Mouse (Mus musculus): Measurements from ENCODE around the gene Prokr1. TPM values are rescaled to one million over a fixed set of nuclear protein-coding genes. Genes with fewer than 3 reads are reported as not detected.
"Not testable (repeated sequence)": the region's sequence is repeated elsewhere in the genome, so short reads cannot be mapped to it uniquely, and the experiment has no call there.

Gene Prokr1
- polyA plus RNA-seq, 1 experiment: 0.83 TPM

DNA sequence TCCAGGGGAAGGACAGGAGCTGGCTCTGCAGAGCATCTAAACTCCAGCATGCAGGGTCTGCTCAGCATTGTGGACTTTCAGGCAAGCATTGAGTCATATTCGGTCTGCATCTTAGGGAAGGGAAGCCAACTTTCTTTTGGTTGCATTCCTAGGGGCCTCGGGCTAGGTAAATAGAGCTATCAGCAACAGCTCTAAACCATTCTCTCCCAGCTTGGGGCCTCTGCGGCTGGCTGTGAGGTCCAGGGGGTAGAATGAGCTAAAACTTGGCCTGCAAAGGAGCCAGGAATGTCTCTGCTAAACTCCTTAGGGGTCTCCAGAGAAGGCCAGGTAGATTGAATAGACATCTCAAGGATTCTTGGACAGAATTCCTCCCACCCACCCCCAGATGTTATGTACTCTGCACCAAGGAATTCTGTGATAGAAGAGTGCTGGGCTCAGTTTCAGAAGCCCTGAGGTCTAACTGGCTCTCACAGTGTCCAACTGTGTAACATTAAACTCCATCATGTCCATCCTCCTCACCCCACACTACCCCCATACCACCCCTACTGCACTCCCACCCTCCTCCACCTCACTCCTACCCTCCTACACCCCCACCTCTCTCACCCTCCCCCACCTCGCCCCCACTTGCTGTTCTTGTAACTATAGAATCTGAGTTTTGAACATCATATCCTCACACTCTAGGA is 13.8 kb downstream of the Prokr1 start:
- 46% methylated on average over 4 of the region's 4 CpGs for WGBS
- Histone ChIP-seq H3K4me3 (replicated peaks; ENCODE audit: extremely low read depth, low read depth, low read length) (no peak overlapping the region), H3K4me1 (ENCODE audit: control insufficient read depth, insufficient read depth, low read length) (no peaks in the 10 kb centered on the region)
- no peak for TF ChIP-seq CTCF (IDR thresholded peaks at IDR 0.05; ENCODE audit: insufficient read depth, low read length)
- no peak for TF ChIP-seq POLR2A (IDR thresholded peaks at IDR 0.05; ENCODE audit: borderline replicate concordance, extremely low read depth, low read depth, low read length)
- no peak for DNase-seq

DNA sequence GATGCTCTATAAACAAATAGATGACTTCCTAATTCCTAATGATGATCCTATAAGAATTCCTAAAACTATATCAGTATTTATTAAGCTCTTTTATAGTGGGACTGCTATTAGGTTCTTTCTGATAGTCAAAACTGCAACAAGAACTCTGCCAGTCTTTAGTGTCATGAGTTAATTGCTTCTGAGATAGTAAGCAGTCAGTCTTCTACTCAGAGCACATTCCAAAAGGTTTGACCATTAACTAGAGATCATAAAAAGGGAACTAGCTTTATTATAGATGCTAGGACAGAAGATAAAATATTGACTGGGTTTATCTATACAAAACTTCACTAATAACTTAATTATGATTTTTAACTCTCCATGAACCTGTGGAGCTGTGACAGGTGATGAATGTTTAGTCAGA is 18.7 kb downstream of the Prokr1 start:
- not testable (repeated sequence) for H3K4me1 ChIP-seq (ENCODE audit: control insufficient read depth, insufficient read depth, low read length); H3K4me3 ChIP-seq (replicated peaks; ENCODE audit: extremely low read depth, low read depth, low read length); DNase-seq

DNA sequence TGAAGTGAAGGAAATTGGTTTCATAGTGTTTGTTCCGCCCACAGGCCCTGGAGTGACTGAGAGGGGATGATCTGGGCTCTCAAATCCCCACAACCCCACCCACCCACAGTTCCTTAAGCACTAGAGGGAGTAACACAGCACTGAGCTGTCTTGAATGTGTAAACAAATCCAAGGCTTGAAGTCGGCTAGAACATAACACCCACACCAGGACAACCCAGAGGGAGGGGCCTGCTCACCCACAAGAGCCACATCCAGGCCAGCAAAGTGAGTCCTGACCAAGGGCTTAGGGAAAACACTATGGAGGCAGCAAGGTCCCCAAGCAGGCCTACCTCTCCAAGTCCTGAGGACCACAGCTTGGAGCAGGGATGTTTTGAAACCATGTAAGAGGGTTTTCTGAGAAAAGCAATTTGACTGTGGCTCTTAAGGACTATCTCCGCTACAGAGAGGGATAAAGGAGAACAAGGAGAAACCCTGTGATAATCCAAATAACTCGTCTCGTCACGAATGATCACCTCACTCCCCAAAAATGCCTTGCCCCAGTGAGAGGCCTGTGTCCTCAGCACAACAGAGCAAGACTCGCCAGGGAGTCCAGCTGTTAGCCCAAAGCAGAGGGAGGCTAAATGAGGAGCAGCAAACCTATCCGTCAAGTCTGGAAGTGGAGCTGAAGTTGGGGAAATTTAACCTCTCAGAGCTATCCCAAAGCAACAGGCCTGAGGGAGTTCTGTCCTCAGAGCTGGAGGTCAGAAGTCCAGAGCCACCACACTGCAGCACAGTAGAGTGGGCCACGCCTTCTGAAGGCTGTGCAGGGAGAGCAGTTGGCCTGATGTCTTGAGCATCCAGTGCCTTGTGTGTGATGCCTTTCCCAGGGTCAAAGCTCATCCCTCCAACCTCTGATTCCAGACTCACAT is 22.6 kb downstream of the Prokr1 start:
- Histone ChIP-seq H3K4me3 (replicated peaks; ENCODE audit: extremely low read depth, low read depth, low read length) (no peak overlapping the region), H3K4me1 (ENCODE audit: control insufficient read depth, insufficient read depth, low read length) (no peaks in the 10 kb centered on the region)
- 51% methylated on average over 9 of the region's 9 CpGs for WGBS
- no peak for DNase-seq
- TF ChIP-seq CTCF (IDR thresholded peaks at IDR 0.05; ENCODE audit: insufficient read depth, low read length) (no peak), POLR2A (IDR thresholded peaks at IDR 0.05; ENCODE audit: borderline replicate concordance, extremely low read depth, low read depth, low read length) (no peak)

DNA sequence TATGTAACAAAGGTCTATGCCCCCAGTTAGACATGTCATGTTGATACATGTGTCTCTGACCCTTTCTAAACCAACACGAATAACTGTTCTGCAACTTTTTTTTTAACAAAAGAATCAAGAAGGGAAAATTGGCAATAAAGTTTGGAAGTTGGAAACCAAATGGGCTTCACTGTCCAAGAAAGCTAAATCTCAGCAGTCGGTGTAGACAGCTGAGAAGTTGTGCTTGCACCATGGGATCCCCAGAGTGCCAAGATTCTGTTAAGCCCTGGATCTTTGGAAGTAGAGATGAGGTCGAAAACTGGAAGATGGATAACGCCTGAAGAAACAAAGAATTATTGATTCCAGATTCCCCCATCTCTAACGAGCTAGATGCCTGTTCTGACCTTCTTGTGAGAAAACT is 25.4 kb downstream of the Prokr1 start:
- DNase-seq: no peak
- 65% methylated on average over 5 of the region's 5 CpGs for WGBS
- Histone ChIP-seq H3K4me1 (ENCODE audit: control insufficient read depth, insufficient read depth, low read length) (no peaks in the 10 kb centered on the region), H3K4me3 (replicated peaks; ENCODE audit: extremely low read depth, low read depth, low read length) (no peak overlapping the region)
- no peak for TF ChIP-seq POLR2A (IDR thresholded peaks at IDR 0.05; ENCODE audit: borderline replicate concordance, extremely low read depth, low read depth, low read length)
- no peak for TF ChIP-seq CTCF (IDR thresholded peaks at IDR 0.05; ENCODE audit: insufficient read depth, low read length)

DNA sequence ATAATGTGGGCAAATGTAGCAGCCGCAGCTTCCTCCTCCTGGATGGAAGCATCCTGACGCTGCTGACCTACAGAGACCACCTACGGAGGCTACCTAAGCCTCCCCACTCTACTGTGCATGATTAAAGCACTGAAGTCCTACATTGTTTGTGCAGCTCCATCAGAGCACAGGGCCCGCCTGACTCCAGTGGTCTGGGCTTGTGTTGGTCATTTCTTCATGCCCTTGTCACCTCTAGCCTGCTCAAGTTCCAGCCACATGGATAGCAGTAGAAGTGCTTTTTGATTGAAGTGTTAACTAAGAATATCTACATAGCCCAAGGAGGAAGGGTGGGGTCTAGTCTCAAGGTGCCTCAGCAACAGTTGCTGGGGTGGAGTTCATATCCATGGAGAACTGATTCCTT is 26.2 kb downstream of the Prokr1 start:
- DNase-seq: no peak

DNA sequence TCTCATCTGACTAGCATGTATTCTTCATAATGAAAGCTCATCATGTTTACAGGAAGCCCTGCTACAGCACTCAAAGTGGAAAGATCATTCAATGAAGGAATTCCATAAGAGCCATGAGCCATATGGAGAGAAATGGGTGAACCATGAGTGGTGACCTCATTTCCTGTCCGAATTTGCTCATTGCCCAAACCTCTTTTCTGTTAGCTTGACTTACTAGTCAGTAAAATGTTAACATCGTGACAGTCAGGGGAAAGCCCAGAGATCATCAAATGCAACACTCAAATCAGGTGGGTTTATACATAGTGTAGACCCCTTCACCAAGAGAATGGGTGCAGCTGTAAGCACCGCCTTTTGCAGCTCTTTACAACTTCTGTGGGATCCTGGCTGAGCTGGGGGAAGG is 36.8 kb downstream of the Prokr1 start:
- TF ChIP-seq POLR2A (IDR thresholded peaks at IDR 0.05; ENCODE audit: borderline replicate concordance, extremely low read depth, low read depth, low read length) (no peak), CTCF (IDR thresholded peaks at IDR 0.05; ENCODE audit: insufficient read depth, low read length) (no peak)
- Histone ChIP-seq H3K4me1 (ENCODE audit: control insufficient read depth, insufficient read depth, low read length) (no peaks in the 10 kb centered on the region), H3K4me3 (replicated peaks; ENCODE audit: extremely low read depth, low read depth, low read length) (no peak overlapping the region)
- no peak for DNase-seq
- 76% methylated on average over 3 of the region's 3 CpGs for WGBS

More for the DNA sequence above, 26.2 kb downstream of the Prokr1 start:
- Histone ChIP-seq H3K4me1 (ENCODE audit: control insufficient read depth, insufficient read depth, low read length) (no peaks in the 10 kb centered on the region), H3K4me3 (replicated peaks; ENCODE audit: extremely low read depth, low read depth, low read length) (no peak overlapping the region)
- WGBS: 98% methylated on average over 4 of the region's 4 CpGs
- TF ChIP-seq CTCF (IDR thresholded peaks at IDR 0.05; ENCODE audit: insufficient read depth, low read length) (no peak), POLR2A (IDR thresholded peaks at IDR 0.05; ENCODE audit: borderline replicate concordance, extremely low read depth, low read depth, low read length) (no peak)

DNA sequence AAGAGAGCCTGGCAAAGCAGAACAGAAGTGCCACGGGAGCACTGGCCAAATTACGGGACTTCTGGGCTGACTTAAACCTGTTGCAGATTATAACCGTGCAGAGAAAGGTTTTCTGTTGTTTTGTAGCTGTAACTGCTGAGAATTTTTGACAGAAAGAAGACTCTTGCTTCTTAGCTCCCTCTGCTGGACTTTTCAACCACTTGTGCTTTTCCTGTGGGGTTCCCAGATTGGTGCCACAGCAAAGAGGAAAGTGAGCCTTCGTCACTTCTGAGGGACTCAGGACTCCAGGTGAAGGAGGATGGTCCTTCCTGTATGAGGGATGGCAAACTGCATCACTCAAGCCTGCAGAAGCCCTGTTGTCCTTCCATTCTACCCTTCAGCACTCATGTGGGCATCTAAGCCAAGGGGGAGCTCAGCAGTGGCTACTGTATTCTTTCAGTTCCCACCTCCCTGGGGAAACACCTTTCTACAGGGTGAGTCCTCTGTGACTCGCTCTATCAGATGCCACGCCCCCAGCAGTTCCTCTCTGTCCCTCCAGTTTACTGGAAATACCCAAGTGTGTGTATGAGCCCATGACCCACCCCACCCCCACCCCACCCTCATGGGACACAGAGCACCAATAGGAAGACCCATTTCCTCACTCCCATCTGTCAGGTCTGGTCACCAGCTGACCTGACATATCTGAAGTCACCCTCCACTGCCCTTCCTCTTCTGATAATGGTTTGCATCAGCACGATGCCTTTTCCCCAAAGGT is 38.3 kb downstream of the Prokr1 start:
- no peak for TF ChIP-seq CTCF (IDR thresholded peaks at IDR 0.05; ENCODE audit: insufficient read depth, low read length)
- no peak overlapping the region for H3K4me3 ChIP-seq (replicated peaks; ENCODE audit: extremely low read depth, low read depth, low read length)
- 38% methylated on average over 7 of the region's 7 CpGs for WGBS
- no peaks in the 10 kb centered on the region for H3K4me1 ChIP-seq (ENCODE audit: control insufficient read depth, insufficient read depth, low read length)
- no peak for DNase-seq

DNA sequence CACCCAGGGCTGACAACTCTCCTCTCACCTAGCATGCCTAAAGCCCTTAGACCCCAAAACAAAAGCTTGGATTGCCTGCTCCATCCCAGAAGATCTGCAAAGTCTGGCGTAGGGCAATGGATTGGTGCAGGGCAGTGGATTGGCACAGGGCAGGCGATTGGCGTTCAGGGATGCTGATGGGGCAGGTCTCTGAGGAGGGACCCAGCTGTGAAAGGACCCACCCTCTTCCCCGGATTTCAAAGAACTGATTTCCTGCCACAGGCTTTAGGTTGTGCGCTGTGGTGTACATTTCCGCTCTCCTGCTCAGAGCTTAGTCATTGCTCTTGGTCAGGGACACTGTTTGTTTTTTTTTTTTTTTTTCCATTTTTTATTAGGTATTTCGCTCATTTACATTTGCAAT is 42.7 kb downstream of the Prokr1 start:
- Histone ChIP-seq H3K4me3 (replicated peaks; ENCODE audit: extremely low read depth, low read depth, low read length) (no peak overlapping the region), H3K4me1 (ENCODE audit: control insufficient read depth, insufficient read depth, low read length) (no peaks in the 10 kb centered on the region)
- no peak for DNase-seq
- TF ChIP-seq CTCF (IDR thresholded peaks at IDR 0.05; ENCODE audit: insufficient read depth, low read length): no peak
- no peak for TF ChIP-seq POLR2A (IDR thresholded peaks at IDR 0.05; ENCODE audit: borderline replicate concordance, extremely low read depth, low read depth, low read length)
- WGBS: 77% methylated on average over 7 of the region's 7 CpGs

DNA sequence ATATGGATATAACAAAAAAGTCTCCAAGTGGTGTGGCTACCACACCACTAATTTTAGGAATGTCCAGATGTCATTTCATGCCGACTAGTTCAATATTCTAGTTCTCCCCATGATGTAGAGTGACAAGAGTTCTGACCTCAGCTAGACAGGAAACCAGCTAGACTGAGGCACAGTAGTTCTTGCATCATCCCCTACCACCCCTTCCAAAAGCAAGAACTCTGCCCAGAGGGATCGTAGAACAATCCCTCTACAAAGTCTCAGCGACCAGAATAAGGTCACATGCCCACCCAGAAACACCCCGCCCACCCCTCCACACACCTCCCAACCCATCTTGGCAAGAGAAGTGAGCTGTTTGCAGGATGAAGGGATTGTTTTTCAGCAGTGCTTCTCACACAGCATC is 43.1 kb downstream of the Prokr1 start:
- WGBS: 70% methylated on average over 4 of the region's 4 CpGs
- TF ChIP-seq POLR2A (IDR thresholded peaks at IDR 0.05; ENCODE audit: borderline replicate concordance, extremely low read depth, low read depth, low read length) (no peak), CTCF (IDR thresholded peaks at IDR 0.05; ENCODE audit: insufficient read depth, low read length) (no peak)
- no peak for DNase-seq
- Histone ChIP-seq H3K4me3 (replicated peaks; ENCODE audit: extremely low read depth, low read depth, low read length) (no peak overlapping the region), H3K4me1 (ENCODE audit: control insufficient read depth, insufficient read depth, low read length) (no peaks in the 10 kb centered on the region)
